Mouse (Mus musculus): ENCODE data around the gene 2210011C24Rik.
A peak's percentile ranks its signal among the peaks of the same experiment; 100 is the strongest.
"Not testable (repeated sequence)": the region's sequence is repeated elsewhere in the genome, so short reads cannot be mapped to it uniquely, and the experiment has no call there.

2210011C24Rik gene

DNA sequence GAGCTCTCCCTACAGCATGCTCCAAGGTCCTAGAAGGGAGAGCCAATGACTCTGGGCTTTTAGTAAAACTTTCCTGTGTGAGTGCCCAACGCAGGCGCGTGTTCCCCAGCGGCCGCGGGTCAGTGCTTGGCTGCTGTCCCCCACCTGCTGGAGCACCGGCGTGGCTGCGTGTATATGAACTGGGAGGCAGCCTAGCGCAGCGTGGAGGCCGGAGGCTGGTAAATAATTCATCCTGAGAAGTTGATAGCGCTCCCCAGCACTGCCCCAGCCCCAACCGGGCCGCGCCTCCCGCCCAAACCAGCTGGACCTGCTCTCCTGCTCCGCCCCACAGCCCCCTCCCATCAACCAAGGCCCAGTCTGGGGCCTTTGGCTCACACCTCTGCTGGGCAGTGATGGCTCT, 9.1 kb upstream of the 2210011C24Rik start, which contains the start of gene Palm3:
Gene Palm3, plus strand, starts transcription at position 376 of the 400 bp plus-strand sequence.
- DNase-seq (ENCODE audit: low read depth, low spot score): no peak

DNA sequence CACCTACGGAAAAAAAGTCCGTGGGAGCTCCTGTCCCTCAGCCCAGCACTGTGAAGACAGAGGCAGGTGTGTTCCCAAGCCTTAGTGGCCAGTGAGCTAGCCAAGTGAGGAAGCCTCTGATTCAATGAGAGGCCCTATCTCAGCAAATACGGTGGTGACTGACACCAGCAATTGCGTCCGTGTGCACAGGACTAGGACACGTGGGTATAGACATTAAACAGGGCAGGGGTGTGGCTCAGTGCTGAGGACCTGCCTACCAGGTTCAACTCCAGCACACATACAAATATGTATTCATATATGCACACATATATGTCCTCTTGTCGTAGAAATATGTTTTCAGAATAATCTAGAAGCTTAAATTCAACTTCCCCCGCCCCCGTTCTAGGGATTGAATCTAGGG, 7.8 kb upstream of the 2210011C24Rik start:
- DNase-seq (ENCODE audit: low read depth, low spot score): no peak

DNA sequence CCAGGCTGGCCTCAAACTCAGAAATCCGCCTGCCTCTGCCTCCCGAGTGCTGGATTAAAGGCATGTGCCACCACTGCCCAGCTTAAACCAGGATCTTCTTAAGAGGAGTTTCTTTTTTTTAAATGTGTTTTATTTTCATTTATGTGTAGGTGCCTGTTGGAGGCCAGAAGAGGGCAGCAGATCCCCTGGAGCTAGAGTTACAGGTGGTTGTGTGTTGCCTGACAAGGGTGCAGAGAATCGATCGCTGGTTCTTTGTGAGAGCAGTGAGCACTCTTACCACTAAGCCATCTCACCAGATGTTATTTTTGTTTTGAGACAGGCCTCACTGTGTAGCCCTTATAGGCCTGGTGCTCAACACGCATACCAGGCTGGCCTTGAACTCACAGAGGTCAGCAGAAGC, 3.9 kb upstream of the 2210011C24Rik start:
- DNase-seq (ENCODE audit: low read depth, low spot score): no peak

DNA sequence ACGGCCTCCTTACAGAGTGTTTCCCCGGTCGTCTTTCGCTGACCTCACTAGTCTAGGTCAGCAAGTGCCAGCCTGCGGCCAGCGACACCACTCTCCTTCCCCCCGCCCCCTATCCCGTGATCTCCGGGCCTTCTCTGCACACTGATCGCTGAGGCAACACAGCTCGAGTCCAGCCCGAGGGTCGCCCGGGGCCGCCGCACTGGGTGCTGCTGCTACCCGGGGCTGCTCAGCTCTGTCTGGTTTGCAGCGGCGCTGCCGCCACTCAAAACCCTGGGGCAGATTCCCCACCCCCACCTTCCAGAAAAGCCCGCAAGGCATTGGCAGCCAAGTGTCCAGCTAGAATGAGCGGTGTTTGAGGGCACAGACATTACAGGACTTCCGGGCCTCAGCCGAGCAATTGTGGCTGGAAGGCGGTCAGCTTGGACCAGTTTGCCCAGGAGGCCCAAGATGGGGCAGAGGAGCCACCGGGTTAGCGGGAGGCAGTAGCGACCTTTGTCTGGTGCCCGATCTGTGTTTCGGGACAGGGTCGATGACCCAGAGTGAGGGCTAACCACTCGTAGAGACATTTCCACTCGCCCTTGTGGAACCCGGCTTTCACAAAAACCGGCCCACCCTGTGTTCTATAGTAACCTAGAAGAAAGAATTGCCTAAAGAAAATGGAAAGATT, 661 bp upstream of the 2210011C24Rik start:
- DNase-seq (ENCODE audit: low read depth, low spot score): no peak

DNA sequence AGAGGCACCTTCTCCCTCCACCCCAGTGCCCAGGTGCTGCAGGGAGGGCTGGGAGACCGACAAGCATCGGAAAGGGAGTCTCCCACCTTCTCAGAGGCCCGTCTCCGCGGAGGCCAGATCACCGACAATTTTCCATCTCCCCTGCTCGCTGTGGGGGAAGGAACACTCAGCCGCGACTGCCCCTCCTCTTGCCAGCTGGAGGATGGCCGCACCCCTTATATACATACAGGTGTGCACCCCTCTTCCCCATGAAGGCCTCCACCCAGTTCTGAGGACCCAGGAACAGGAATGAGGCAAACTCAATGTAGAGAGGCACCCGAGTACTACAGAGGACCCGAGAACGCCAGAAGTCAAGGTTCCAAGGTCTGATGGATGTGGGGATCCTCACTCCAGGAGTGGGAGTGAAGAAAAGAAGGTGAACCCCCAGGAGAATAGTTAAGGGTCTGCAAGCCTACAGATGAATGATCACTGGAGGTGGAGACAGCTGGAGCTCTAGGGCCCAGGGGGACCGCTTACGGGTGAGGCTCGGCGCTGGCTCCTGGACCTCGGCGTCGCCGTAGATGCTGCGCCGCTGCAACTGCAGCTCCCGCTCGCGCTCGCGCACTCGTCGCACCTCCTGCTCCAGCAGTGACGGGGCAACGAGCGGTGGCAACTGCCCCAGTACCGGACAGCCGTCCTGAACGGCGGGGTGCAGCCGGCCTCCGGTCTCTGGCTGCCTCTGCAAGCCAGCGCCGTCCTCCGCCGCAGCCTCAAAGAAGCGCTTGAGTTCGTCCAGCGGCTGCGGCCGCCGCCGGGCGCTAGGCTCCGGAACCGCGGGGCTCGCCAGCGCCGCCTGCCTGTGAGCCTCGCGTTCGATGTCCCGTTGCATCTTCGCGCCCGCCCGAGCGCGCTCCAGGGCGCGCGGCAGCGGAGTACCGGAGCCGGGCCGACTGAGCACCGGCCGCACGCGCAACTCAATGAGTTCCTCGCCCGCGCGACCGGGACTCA, 1.1 kb downstream of the 2210011C24Rik start:
- DNase-seq (ENCODE audit: low read depth, low spot score): peak; percentile 82

DNA sequence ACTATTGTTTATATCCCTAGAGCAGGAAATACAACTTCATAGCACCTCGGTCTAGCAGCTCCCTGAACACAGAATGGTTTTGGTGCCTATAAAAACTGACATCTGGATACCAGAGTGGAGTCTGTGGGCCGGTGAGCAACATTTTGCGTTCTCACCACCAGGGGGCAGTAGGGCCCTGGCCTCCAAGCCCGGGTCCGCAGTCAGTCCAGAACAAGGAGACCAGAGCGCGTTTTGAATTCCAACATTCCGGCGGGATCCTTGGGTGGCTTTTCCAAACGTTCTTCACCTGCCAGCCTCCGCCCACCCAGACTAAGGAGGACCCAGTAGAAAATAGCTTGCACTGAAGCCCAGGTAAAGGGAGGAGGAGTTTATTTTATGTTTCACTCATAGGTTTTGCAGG, 2.1 kb downstream of the 2210011C24Rik start:
- DNase-seq (ENCODE audit: low read depth, low spot score): peak; percentile 88

DNA sequence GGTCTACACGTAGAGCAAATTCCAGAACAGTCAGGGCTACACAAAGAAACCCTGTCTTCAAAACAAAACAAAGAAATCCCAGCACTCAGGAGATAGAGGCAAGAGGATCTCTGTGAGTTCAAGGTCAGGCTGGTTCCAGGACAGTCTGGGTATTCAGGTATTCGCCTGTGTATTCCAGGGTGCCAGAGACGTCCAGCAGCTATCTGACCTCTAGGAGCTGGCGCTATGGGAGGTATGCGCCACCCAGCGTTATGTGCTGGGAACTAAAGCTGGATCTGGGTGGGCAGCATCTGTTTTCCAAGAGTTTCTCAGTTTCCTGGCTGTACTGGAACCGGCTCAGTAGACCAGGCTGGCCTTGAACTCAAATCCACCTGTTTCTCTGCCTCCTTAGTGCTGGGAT, 3.6 kb downstream of the 2210011C24Rik start:
- no peak for DNase-seq (ENCODE audit: low read depth, low spot score)

DNA sequence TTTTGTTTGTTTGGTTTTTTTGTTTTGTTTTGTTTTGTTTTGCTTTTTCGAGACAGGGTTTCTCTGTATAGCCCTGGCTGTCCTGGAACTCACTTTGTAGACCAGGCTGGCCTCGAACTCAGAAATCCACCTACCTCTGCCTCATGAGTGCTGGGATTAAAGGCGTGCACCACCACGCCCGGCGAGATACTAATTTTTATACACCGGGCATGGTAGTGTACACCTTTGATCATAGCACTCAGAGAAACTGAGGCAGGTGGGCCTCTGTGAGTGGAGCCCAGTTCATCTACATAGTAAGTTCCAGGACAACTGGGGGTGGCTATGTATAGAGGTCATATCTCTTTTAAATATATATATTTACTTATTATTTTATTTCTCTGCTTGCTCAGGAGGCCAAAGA, 6.5 kb downstream of the 2210011C24Rik start:
- not testable (repeated sequence) for DNase-seq (ENCODE audit: low read depth, low spot score)

DNA sequence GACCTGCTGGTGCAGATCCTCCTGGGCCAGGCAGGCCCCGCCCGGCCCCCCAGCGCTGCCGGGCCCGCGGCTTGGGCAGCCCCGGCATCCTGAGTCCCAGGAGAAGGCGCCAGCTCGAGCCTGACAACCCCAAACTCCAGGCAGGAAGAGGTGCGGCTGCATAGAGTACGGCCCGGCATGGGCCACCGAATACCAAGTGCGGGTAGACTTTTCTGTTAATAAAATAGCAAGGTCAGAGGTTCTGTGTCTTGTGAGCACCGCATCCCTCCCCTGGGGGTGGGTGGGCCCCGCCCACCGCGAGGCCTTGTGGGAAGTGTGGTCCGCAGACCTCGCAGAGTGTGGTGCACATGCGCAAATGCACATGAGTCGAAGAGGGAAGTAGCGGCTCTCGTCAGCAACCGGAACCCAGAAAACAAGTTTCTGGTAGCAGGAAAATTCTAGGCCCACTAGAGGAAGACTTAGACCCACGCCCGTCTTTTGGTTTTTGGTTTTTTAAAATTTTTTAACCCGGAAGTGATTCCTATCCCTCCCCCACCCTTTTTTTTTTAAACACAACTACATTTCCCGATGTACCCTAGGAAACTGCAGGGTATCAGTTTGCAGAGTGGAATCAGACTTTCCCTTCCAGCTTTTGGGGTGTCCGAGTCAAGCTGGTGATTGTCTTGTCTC, 7.3 kb downstream of the 2210011C24Rik start:
- peak; percentile 98 for DNase-seq (ENCODE audit: low read depth, low spot score)

DNA sequence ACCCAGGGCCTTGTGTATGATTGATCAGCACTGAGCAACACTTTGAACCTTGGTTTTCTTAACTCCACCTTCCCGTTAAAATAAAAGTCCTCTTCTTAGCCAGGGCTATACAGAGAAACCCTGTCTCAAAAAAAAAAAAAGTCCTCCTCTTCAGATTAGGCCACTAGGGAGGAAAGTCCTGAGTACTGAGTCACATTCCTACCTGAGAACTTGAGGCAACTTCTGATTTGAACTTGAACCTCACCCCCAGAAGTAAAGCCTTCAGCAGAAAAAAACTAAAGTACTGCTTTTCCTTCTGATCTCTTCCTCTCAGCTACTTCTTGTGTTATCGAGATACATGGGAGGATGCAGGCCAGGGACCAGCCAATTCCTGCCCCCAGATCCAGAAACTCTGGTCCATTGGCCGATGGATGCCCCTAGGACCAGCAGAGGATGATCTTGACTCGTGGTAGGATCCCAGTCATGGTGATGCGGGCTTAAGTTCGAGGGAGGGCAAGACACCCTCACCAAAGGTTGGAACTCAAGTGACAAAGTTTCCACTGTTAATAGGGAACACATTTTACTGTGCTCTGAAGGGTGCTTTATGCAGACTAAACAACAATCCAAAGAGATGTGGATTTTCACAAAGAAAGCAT, 8.2 kb downstream of the 2210011C24Rik start:
- DNase-seq (ENCODE audit: low read depth, low spot score): no peak

DNA sequence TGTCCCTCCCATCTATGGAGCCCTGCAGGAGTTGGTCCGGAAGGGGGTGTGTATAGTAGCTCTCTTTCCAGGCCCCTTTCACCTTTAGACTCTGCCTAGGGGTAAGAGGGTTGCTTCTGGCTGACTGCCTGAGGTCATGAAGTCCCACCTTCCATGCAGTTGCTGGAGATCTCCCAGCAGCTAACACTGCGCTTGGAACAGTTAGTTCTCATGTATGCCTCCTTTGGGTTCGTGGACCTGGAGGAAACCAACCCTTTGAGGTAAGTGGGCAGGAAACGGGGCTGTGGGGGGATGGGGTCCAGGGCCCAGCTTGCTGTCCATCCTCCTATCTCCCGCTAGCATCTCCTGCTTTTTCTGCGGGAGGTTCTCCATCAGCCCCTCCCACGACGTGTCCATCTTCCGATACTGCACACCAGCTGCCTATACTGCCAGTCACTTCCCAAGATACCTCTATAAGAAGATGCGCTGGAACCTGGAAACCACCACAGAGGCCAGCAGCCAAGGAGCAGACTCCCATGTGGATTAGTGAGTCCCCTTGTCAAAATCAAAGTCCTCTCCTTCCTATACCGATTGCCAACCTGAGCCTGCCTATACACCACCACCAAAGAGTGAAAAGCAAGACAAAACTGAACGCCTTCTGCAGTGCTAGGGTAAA, 8.9 kb downstream of the 2210011C24Rik start:
- DNase-seq (ENCODE audit: low read depth, low spot score): no peak

DNA sequence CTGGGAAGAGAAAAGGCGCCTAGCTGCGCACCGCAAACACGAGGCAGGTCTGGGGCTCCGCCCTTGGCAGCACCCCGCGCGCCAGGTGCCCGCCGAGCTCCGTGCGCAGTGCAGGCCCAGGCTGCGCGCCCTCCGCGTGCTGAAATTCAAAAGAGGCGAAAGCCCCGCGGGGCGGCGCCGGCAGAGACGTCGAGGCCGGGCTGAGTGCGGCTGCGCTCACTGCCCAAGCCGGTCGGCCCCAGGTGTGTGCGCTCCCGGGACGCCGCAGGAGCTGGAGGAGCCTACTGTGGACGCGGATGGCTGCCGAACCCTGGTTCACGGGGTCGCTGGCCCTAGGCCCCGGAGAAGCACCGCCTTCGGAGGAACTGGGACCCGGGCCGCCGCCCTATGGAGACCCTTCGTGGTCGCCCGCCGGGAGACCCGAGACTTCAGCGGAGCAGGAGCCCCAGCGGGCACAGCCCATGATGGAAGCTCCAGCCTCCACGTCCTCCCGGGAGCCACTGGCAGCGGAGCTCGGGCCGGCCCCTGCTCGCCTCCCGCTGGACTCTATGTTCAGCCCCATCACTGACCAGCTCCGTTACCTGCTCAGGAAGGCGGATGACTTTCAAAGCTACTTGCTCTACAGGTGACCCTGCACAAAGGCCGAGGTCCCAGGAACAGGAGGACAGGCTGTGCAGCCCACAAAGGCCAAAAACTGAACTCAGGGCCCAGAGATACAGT, 10.5 kb downstream of the 2210011C24Rik start, which contains the start of gene 1700067K01Rik:
Gene 1700067K01Rik, plus strand, starts transcription at position 222 of the 720 bp plus-strand sequence.
- no peak for DNase-seq (ENCODE audit: low read depth, low spot score)

DNA sequence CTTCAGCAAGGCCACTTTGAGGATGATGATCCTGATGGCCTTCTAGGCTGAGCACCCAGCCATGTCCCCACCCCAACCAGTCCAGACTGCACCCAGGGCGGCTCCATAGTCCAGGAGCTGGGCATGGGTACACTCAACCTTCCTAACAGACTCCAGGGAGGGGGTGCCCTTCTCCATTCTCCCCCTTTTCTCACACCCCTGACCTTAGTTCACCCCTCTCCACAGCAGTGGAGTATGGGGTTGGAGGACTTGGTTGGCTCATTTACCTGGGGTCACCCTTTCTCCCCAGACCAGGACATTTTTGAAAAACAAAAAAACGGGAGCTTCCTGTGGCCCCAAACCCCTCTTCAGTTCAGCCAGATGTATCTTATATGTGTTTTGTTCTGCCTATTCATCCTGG, 12.1 kb downstream of the 2210011C24Rik start:
- no peak for DNase-seq (ENCODE audit: low read depth, low spot score)

DNA sequence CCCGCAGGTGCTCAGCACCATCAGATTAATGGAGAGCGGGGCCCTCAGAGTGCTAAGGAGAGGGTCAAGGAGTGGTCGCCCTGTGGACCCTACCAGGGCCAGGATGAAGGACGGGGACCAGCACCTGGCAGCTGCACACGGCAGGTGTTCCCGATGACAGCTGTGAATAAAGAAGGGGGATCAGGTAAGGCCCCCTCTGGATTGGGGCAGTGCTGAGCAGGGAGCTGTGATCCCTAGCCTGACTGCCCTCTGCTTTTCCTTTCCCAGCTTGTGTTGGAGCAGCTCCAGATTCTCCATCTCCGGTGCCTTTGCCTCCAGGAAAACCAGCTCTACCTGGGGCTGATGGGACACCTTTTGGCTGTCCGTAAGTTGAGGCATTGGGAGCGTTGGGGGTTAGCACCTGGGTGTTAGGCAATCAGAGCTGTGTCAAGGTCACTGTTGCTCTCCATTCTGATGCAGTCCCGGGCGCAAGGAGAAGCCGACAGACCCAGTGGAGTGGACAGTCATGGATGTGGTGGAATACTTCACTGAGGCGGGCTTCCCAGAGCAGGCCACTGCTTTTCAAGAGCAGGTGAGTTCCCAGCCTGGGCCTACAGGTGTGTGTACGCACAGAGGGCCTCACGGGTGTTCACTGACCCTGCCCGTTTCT, 12.8 kb downstream of the 2210011C24Rik start:
- DNase-seq (ENCODE audit: low read depth, low spot score): no peak

DNA sequence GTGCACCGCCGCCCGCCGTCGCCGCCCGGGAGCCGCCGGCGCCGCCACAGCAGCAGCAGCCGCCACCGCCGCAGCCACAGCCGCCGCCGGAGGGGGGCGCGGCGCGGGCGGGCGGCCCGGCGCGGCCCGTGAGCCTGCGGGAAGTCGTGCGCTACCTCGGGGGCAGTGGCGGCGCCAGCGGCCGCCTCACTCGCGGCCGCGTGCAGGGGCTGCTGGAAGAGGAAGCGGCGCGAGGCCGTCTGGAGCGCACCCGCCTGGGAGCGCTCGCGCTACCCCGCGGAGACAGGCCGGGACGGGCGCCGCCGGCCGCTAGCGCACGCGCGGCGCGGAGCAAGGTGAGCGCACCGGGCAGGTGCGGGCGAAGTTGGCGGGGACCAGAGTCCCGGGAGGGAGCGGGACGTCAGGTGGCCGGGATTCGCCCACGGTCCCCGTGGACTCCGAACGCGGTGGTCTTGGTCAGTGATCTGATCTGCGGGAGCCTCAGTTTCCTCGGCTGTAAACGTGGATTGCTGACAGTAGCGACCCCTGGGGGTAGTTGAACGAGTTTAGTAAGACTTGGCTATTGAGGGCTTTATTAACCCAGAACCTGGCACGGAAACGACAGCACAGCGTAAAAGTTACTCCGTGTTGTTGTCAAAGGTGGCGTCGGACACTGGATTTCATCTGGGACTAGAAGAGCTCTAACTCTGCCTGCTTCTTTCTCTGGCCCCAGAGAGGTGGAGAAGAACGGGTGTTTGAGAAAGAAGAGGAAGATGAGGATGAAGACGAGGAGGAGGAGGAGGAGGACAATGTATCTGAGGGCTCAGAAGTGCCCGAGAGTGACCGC, 13.5 kb downstream of the 2210011C24Rik start:
- DNase-seq (ENCODE audit: low read depth, low spot score): peak; percentile 84

DNA sequence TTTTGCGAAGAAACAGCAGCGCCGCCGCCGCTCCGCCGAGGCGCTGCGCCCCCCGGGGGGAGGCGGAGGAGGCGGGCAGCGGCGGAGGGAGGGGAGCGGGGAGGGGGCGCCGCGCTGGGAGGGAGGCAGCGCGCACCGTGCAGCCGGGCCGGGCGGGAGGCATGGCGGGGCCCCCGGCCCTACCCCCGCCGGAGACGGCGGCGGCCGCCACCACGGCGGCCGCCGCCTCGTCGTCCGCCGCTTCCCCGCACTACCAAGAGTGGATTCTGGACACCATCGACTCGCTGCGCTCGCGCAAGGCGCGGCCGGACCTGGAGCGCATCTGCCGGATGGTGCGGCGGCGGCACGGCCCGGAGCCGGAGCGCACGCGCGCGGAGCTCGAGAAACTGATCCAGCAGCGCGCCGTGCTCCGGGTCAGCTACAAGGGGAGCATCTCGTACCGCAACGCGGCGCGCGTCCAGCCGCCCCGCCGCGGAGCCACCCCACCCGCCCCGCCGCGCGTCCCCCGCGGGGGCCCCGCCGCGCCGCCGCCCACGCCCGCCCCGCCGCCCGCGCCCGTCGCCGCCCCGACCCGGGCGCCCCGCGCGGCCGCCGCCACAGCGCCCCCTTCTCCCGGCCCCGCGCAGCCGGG, 14.3 kb downstream of the 2210011C24Rik start, which contains the start of gene Samd1:
Gene Samd1, plus strand, starts transcription at position 162 of the 631 bp plus-strand sequence.
- peak; percentile 74 for DNase-seq (ENCODE audit: low read depth, low spot score)

DNA sequence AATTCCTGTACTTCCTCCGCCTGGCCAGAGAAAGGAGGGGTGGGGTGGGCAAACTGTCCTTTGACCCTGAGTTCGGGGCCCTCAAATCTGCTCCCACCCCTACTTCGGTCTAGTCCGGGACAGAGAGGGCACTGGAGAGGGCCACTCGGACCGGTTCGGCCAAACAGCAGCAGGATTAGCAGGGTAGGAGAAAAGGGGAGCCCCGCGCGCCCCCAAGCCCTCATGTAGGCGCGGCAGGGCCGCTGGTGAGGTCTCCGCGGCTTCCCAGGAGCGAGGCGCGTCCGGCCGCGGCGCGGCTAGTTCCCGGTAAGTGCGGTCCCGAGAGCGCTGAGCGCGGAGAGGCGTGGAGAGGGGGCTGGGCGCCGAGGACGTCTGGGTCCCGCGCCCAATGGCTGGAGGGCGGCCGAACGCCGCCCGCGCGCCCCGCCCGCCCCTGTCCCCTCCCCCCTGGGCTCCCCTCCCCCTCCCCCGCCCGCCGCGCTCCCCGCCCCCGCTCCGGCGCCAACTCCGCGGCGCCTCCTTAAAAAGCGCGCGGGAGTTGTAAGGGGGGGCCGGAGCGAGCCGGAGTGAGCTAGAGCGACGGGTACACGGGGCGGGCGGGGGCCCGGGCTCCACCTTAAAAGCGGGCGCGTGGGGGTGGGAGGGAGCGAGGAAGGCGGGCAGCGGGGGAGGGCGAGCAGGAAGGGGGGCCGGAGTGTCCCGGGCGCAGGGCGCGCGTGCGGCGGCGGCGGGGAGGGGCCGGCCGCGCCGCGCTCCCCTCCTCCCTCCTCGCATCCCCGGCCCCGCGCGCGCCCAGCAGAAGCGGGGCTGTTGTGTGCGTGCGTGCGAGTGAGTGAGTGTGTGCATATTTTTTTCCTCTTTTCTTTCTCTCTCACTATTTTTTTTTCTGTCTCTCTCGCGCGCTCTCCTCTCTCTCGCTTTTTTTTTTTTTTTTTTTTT, 15.1 kb downstream of the 2210011C24Rik start:
- peak; percentile 87 for DNase-seq (ENCODE audit: low read depth, low spot score)

Data from CD4-positive, CD25-positive, alpha-beta regulatory T cell, adult 2 months (primary cell).